Mouse (Mus musculus): ENCODE measurements around the gene Tsn. TPM values are rescaled to one million over a fixed set of nuclear protein-coding genes. Genes with fewer than 3 reads are reported as not detected.

Tsn gene
- polyA plus RNA-seq, 1 experiment from 2014 or later, result 325 TPM

- H3K9me3 ChIP-seq (ENCODE audit: low read depth, low read length), result no peaks in the 10 kb centered on the region
- no peak; the same call in 1 of the 2 replicates for ATAC-seq (ENCODE audit: insufficient read depth)
Observed at GRCm38 (mm10) chr1:118334749-118335713, 23.5 kb upstream of the Tsn start.

DNA sequence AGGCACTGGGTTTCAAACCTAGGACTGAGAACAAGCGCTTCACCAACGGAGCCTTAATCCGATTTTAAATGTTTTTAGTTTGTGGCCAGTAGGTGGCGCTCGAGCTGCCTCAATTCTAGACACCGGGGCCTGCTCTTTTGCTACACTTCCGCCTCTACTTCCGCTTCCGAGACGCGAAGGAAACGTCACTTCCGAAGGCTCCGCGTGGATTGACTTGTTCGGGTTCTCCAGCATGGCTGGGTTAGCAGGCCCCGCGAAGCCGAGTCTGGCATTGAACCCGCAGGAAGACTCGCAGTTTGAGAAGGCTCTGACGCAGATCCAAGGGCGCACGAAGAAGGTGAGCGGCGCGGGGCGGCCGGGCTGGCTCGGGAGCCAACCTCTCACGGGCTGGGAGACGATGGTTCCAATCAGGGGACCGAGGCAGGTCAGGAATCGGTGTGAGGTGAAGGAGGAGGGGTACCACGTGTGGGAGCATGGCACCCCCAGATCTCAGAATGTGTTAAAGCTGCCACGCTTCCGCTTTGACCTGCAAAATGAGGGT, 10.2 kb upstream of the Tsn start, which contains the start of gene Nifk:
Gene Nifk, plus strand, starts transcription at position 179 of the 541 bp plus-strand sequence.
- peak; percentile 96 for ATAC-seq (ENCODE audit: insufficient read depth)
- DNase-seq, result peak; percentile 99
- under 1% methylated on average over 37 of the region's 37 CpGs for WGBS
- TF ChIP-seq CTCF (IDR thresholded peaks at IDR 0.05; ENCODE audit: low read depth), result peak; percentile 85
- Histone ChIP-seq H3K9ac (peak within 1 kb of the TSS; percentile 79), H3K4me1 (ENCODE audit: insufficient read depth) (no peaks in the 10 kb centered on the region), H3K27ac (ENCODE audit: low read depth) (no peak within 1 kb of the TSS; the same call in 1 of the 2 replicates), H3K9me3 (ENCODE audit: low read depth, low read length) (no peaks in the 10 kb centered on the region), H3K4me3 (ENCODE audit: low read depth, low read length) (peak within 1 kb of the TSS; percentile 87), H3K36me3 (ENCODE audit: insufficient read depth) (peaks cover 27% of the 10 kb centered on the region), H3K4me2 (peak within 1 kb of the TSS; percentile 71), H3K27me3 (ENCODE audit: insufficient read depth, low read length) (no peaks in the 10 kb centered on the region)

More at GRCm38 (mm10) chr1:118334749-118335713, 23.5 kb upstream of the Tsn start:
- no peak for DNase-seq
- 81% methylated on average over 9 of the region's 9 CpGs for WGBS
- no peak for TF ChIP-seq CTCF (IDR thresholded peaks at IDR 0.05; ENCODE audit: low read depth)
- H3K27ac ChIP-seq (ENCODE audit: low read depth), result no peak overlapping the region
- H3K4me2 ChIP-seq, result no peak overlapping the region
- no peaks in the 10 kb centered on the region for H3K27me3 ChIP-seq (ENCODE audit: insufficient read depth, low read length)
- H3K4me3 ChIP-seq (ENCODE audit: low read depth, low read length), result no peak overlapping the region
- no peak overlapping the region for H3K9ac ChIP-seq
- no peaks in the 10 kb centered on the region for H3K4me1 ChIP-seq (ENCODE audit: insufficient read depth)
- peaks cover 47% of the 10 kb centered on the region for H3K36me3 ChIP-seq (ENCODE audit: insufficient read depth)

DNA sequence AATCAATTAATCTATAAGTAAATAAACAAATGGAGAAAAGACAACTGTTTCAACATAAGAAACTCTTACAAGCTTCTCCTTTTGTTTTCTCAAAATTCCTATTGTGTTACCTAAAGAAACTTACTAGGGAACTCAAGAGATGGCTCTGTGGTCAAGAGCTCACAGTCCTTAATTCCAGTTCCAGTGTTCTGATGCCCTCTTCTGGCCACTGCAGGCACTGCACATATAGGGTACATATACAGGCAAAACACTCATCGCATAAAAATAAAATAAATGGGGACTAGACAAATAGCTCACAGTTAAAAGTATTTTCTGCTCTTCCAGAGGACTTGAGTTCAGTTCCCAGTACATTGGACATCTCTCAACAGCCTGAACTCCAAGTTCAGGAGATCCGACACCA, 9.2 kb upstream of the Tsn start:
- peak; percentile 56 for TF ChIP-seq CTCF (IDR thresholded peaks at IDR 0.05; ENCODE audit: low read depth)
- no peak overlapping the region for H3K9ac ChIP-seq
- no peaks in the 10 kb centered on the region for H3K4me1 ChIP-seq (ENCODE audit: insufficient read depth)
- H3K9me3 ChIP-seq (ENCODE audit: low read depth, low read length), result no peaks in the 10 kb centered on the region
- no peak overlapping the region for H3K4me2 ChIP-seq
- 62% methylated on average over 2 of the region's 2 CpGs for WGBS
- no peak overlapping the region for H3K4me3 ChIP-seq (ENCODE audit: low read depth, low read length)
- DNase-seq (peak; percentile 55), ATAC-seq (ENCODE audit: insufficient read depth) (no peak)
- H3K27me3 ChIP-seq (ENCODE audit: insufficient read depth, low read length), result no peaks in the 10 kb centered on the region
- H3K27ac ChIP-seq (ENCODE audit: low read depth), result no peak overlapping the region
- peaks cover 20% of the 10 kb centered on the region for H3K36me3 ChIP-seq (ENCODE audit: insufficient read depth)

- under 1% methylated on average over 67 of the region's 67 CpGs for WGBS
- H3K9me3 ChIP-seq (ENCODE audit: low read depth, low read length), result no peaks in the 10 kb centered on the region
Observed at GRCm38 (mm10) chr1:118310780-118311621, 538 bp downstream of the Tsn start.

GRCm38 (mm10) chr1:118297719-118298118, 13.8 kb downstream of the Tsn start:
- 85% methylated on average over 2 of the region's 2 CpGs for WGBS
- Histone ChIP-seq H3K4me3 (ENCODE audit: low read depth, low read length) (no peak overlapping the region), H3K9me3 (ENCODE audit: low read depth, low read length) (no peaks in the 10 kb centered on the region), H3K27ac (ENCODE audit: low read depth) (no peak overlapping the region), H3K27me3 (ENCODE audit: insufficient read depth, low read length) (no peaks in the 10 kb centered on the region), H3K4me2 (no peak overlapping the region), H3K4me1 (ENCODE audit: insufficient read depth) (no peaks in the 10 kb centered on the region), H3K9ac (no peak overlapping the region), H3K36me3 (ENCODE audit: insufficient read depth) (peaks cover 80% of the 10 kb centered on the region)
- ATAC-seq (ENCODE audit: insufficient read depth) (no peak), DNase-seq (no peak)
- no peak for TF ChIP-seq CTCF (IDR thresholded peaks at IDR 0.05; ENCODE audit: low read depth)

More at GRCm38 (mm10) chr1:118310780-118311621, 538 bp downstream of the Tsn start:
- DNase-seq, result peak; percentile 94
- Histone ChIP-seq H3K36me3 (ENCODE audit: insufficient read depth) (peaks cover 15% of the 10 kb centered on the region), H3K27ac (ENCODE audit: low read depth) (peak overlapping the region; percentile 92), H3K4me3 (ENCODE audit: low read depth, low read length) (peak overlapping the region; percentile 69), H3K9ac (peak overlapping the region; percentile 75), H3K27me3 (ENCODE audit: insufficient read depth, low read length) (no peaks in the 10 kb centered on the region), H3K4me1 (ENCODE audit: insufficient read depth) (peaks cover 7% of the 10 kb centered on the region; the same call in 1 of the 2 replicates), H3K4me2 (peak overlapping the region; percentile 77)
- ATAC-seq (ENCODE audit: insufficient read depth), result peak; percentile 100
- TF ChIP-seq CTCF (IDR thresholded peaks at IDR 0.05; ENCODE audit: low read depth), result no peak

GRCm38 (mm10) chr1:118296673-118297072, 14.9 kb downstream of the Tsn start:
- ATAC-seq (ENCODE audit: insufficient read depth), result no peak
- WGBS, result 86% methylated on average over 3 of the region's 3 CpGs
- H3K36me3 ChIP-seq (ENCODE audit: insufficient read depth), result peaks cover 70% of the 10 kb centered on the region

More at GRCm38 (mm10) chr1:118296673-118297072, 14.9 kb downstream of the Tsn start:
- Histone ChIP-seq H3K9me3 (ENCODE audit: low read depth, low read length) (no peaks in the 10 kb centered on the region), H3K4me3 (ENCODE audit: low read depth, low read length) (no peak overlapping the region), H3K4me2 (no peak overlapping the region), H3K9ac (no peak overlapping the region), H3K4me1 (ENCODE audit: insufficient read depth) (no peaks in the 10 kb centered on the region), H3K27me3 (ENCODE audit: insufficient read depth, low read length) (no peaks in the 10 kb centered on the region), H3K27ac (ENCODE audit: low read depth) (no peak overlapping the region)
- no peak for TF ChIP-seq CTCF (IDR thresholded peaks at IDR 0.05; ENCODE audit: low read depth)
- DNase-seq, result no peak
